Mouse (Mus musculus) testis, postnatal 10 days (tissue): ENCODE measurements around the gene Rsad1.

Experiments
- DNase-seq: peaks from one replicate; pipeline ENCODE4 v3.0.0; 2021; ENCODE audit warnings: low spot score

The Rsad1 gene

GRCm38 (mm10) chr11:94548888-94549690 is at the start of gene Rsad1:
TSS of gene Rsad1 (minus strand) at chr11:94549255.
- peak; percentile 98 for DNase-seq

GRCm38 (mm10) chr11:94598437-94599120 is 49.5 kb upstream of the Rsad1 start:
- DNase-seq = peak; percentile 49

- peak; percentile 60 for DNase-seq
These were observed 48.3 kb upstream of the Rsad1 start for GRCm38 (mm10) chr11:94597319-94597718.

- peak; percentile 65 for DNase-seq
These were observed 47.3 kb upstream of the Rsad1 start for GRCm38 (mm10) chr11:94596311-94596852.

- no peak for DNase-seq
These were observed 38.5 kb upstream of the Rsad1 start for GRCm38 (mm10) chr11:94587511-94587910.

GRCm38 (mm10) chr11:94585091-94585490 is 36.0 kb upstream of the Rsad1 start:
- DNase-seq = no peak

- no peak for DNase-seq
These were observed 31.2 kb upstream of the Rsad1 start for GRCm38 (mm10) chr11:94580111-94580740.

GRCm38 (mm10) chr11:94576361-94576760 is 27.3 kb upstream of the Rsad1 start:
- no peak for DNase-seq

GRCm38 (mm10) chr11:94575036-94575435 is 26.0 kb upstream of the Rsad1 start:
- no peak for DNase-seq

GRCm38 (mm10) chr11:94574560-94574959 is 25.5 kb upstream of the Rsad1 start:
- no peak for DNase-seq

GRCm38 (mm10) chr11:94571850-94572249 is 22.8 kb upstream of the Rsad1 start:
- DNase-seq = no peak

- DNase-seq = no peak
These were observed 21.6 kb upstream of the Rsad1 start for GRCm38 (mm10) chr11:94570612-94571011.

- no peak for DNase-seq
These were observed 18.3 kb upstream of the Rsad1 start for GRCm38 (mm10) chr11:94567326-94567725.

- no peak for DNase-seq
These were observed 17.5 kb upstream of the Rsad1 start for GRCm38 (mm10) chr11:94566534-94566933.

GRCm38 (mm10) chr11:94565151-94565479 is 16.1 kb upstream of the Rsad1 start:
- no peak for DNase-seq

GRCm38 (mm10) chr11:94564437-94565150 is 15.5 kb upstream of the Rsad1 start, which contains the start of gene Chad:
TSS of gene Chad (plus strand) at chr11:94565047.
- peak; percentile 79 for DNase-seq

GRCm38 (mm10) chr11:94563821-94564220 is 14.8 kb upstream of the Rsad1 start:
- no peak for DNase-seq

- no peak for DNase-seq
These were observed 14.3 kb upstream of the Rsad1 start for GRCm38 (mm10) chr11:94563383-94563782.

- no peak for DNase-seq
These were observed 9.2 kb upstream of the Rsad1 start for GRCm38 (mm10) chr11:94558226-94558625.

- DNase-seq = no peak
These were observed 1.3 kb upstream of the Rsad1 start for GRCm38 (mm10) chr11:94550442-94550744.

GRCm38 (mm10) chr11:94549691-94550441 is 811 bp upstream of the Rsad1 start:
- no peak for DNase-seq
